Mouse (Mus musculus) embryonic facial prominence, embryonic 12.5 days (tissue): ENCODE measurements around the gene Hist1h2ab. TPM values are rescaled to one million over a fixed set of nuclear protein-coding genes. Genes with fewer than 3 reads are reported as not detected.
"Not testable (repeated sequence)": the region's sequence is repeated elsewhere in the genome, so short reads cannot be mapped to it uniquely, and the experiment has no call there.

Source experiments
- ATAC-seq: fragments of 200-750 bp; cut with Nextera tagmentation; 2 replicates; pipeline ENCODE4 v1.8.0; 2017; ENCODE audit not compliant: insufficient number of reproducible peaks, insufficient read depth, low FRiP score, low TSS enrichment
- H3K27ac ChIP-seq: fragments of 300-500 bp; sonication (generic); 2 replicates; pipeline ENCODE4 v1.5.1; 2016; ENCODE audit warnings: mild to moderate bottlenecking
- H3K27me3 ChIP-seq: fragments of 300-500 bp; sonication (generic); 2 replicates; pipeline ENCODE4 v1.6.1; 2016; ENCODE audit warnings: mild to moderate bottlenecking, moderate library complexity
- H3K36me3 ChIP-seq: fragments of 300-500 bp; sonication (generic); 2 replicates; pipeline ENCODE4 v1.6.1; 2016; ENCODE audit warnings: mild to moderate bottlenecking
- H3K4me1 ChIP-seq: fragments of 300-500 bp; sonication (generic); 2 replicates; pipeline ENCODE4 v1.6.1; 2016
- H3K4me2 ChIP-seq: fragments of 300-500 bp; sonication (generic); replicated peaks from 2 replicates; pipeline ENCODE4 v1.6.1; 2016; ENCODE audit warnings: mild to moderate bottlenecking, moderate library complexity
- H3K4me3 ChIP-seq: fragments of 300-500 bp; sonication (generic); 2 replicates; pipeline ENCODE4 v1.5.1; 2016; ENCODE audit warnings: mild to moderate bottlenecking
- H3K9ac ChIP-seq: fragments of 300-500 bp; sonication (generic); 2 replicates; pipeline ENCODE4 v1.6.1; 2016; ENCODE audit warnings: mild to moderate bottlenecking, moderate library complexity
- H3K9me3 ChIP-seq: fragments of 300-500 bp; sonication (generic); 2 replicates; pipeline ENCODE4 v1.6.1; 2016; ENCODE audit warnings: mild to moderate bottlenecking, moderate library complexity
- WGBS: fragments of 180-500 bp; shearing (Covaris S2); methylation state at CpG from one replicate; pipeline ENCODE4 v1.1.7; 2016; 5-methylcytosine and 5-hydroxymethylcytosine counted together
- polyA plus RNA-seq: library from polyadenylated mRNA; unstranded; fragments of >200 nt; fragmentation: Nextera tagmentation; extraction: Ambion mirVana; gene quantifications from 2 replicates; pipeline ENCODE4 v1.2.1, GENCODE M21; 2016

Gene Hist1h2ab
- polyA plus RNA-seq, 1 experiment from 2014 or later = 58.7 TPM

DNA sequence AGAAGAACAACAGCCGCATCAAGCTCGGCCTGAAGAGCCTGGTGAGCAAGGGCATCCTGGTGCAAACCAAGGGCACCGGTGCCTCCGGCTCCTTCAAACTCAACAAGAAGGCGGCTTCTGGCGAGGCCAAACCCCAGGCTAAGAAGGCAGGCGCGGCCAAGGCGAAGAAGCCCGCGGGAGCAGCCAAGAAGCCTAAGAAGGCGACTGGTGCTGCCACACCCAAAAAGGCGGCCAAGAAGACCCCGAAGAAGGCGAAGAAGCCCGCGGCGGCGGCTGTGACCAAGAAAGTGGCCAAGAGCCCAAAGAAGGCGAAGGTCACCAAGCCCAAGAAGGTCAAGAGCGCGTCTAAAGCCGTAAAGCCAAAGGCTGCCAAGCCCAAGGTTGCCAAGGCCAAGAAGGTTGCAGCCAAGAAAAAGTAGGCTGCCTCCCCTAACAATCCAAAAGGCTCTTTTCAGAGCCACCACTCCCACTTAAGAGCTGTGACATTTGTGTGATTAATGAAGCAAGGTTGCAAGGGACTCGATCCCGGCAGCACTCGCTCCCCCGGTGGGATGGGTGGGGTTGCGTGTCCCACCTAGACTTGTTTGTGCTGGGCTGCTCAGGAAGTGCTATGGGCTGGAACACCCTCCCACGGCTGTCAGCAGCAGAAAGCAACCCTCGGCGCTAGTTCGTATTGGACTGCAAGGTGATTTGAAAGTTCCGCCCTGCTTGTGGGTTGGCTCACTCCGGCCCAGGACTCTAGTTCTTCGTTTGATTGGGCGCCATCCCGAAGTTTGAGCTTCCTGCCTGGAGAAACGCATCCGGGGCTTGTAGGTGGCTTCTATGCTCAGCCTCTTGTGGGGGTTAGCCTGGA is 11.6 kb upstream of the Hist1h2ab start:
- H3K9me3 ChIP-seq = no peaks in the 10 kb centered on the region
- H3K27me3 ChIP-seq = no peaks in the 10 kb centered on the region
- peak overlapping the region; percentile 92 for H3K4me2 ChIP-seq
- H3K9ac ChIP-seq = peak overlapping the region; percentile 83
- peak overlapping the region; percentile 99 for H3K27ac ChIP-seq
- H3K4me3 ChIP-seq = peak overlapping the region; percentile 62
- under 1% methylated on average over 39 of the region's 39 CpGs for WGBS
- no peaks in the 10 kb centered on the region for H3K36me3 ChIP-seq
- ATAC-seq = peak; percentile 90
- peaks cover 9% of the 10 kb centered on the region; the same call in 1 of the 2 replicates for H3K4me1 ChIP-seq

GRCm38 (mm10) chr13:23739922-23740252 is 11.0 kb upstream of the Hist1h2ab start:
- 1% methylated on average over 14 of the region's 14 CpGs for WGBS
- Histone ChIP-seq H3K27ac (peak overlapping the region; percentile 99), H3K9ac (peak overlapping the region; percentile 83), H3K9me3 (no peaks in the 10 kb centered on the region), H3K4me1 (peaks cover 13% of the 10 kb centered on the region; the same call in 1 of the 2 replicates), H3K36me3 (no peaks in the 10 kb centered on the region), H3K4me3 (peak overlapping the region; percentile 62), H3K27me3 (no peaks in the 10 kb centered on the region), H3K4me2 (peak overlapping the region; percentile 92)
- no peak for ATAC-seq

DNA sequence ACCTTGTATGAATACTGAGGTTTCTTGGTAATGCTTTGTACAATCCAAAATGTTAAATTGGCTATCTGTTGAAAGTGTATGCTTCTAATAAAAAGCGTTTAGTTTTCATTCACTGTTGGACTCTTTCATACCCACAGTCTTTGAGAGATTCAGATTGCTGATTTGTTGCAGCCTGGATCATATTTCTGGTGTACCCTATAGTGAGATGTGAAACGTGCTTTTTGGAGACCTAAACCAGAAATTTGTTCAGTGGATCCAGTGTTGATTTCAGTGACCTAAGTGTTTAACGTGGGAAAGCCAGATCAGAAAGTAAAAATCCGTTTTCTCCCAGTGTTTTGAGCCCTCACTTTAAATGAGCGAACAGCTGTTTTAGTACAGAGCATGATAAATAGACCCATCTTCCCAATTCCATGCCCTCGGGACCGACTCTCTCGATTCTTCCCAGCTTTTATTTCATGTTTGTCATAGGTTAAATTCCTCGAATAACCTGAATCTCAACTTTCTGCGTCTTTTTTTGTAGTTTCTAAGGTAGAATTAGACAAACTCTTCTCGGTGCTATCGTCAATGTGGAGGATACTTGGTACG is 10.6 kb upstream of the Hist1h2ab start:
- peak overlapping the region; percentile 83 for H3K9ac ChIP-seq
- H3K4me1 ChIP-seq = peaks cover 13% of the 10 kb centered on the region; the same call in 1 of the 2 replicates
- H3K4me2 ChIP-seq = peak overlapping the region; percentile 92
- no peak for ATAC-seq
- H3K27ac ChIP-seq = peak overlapping the region; percentile 99
- no peaks in the 10 kb centered on the region for H3K9me3 ChIP-seq
- 28% methylated on average over 13 of the region's 13 CpGs for whole genome bisulfite sequencing
- no peaks in the 10 kb centered on the region for H3K27me3 ChIP-seq
- peak overlapping the region; percentile 62 for H3K4me3 ChIP-seq
- H3K36me3 ChIP-seq = no peaks in the 10 kb centered on the region

DNA sequence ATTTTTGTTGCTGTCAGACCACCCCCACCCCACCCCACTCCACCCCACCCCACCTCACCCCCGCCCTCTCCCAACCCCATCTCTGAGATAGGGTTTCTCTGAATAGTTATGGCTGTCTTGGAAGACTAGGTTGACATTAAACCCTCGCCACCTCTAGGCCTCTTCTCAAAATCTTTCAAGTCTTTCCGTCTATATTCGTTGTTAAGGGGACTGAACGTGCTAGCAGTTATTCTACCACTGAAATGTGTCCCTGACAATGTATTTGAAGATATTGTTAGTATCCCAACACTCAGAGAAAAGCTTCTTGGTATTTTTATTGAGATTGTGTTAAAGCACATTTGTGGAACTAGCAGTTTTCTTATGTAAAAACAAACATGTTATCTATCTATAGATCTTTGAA is 10.0 kb upstream of the Hist1h2ab start:
- Histone ChIP-seq H3K4me2 (peak overlapping the region; percentile 92), H3K36me3 (no peaks in the 10 kb centered on the region), H3K27ac (peak overlapping the region; percentile 99), H3K4me3 (peak overlapping the region; percentile 62), H3K27me3 (no peaks in the 10 kb centered on the region), H3K9me3 (no peaks in the 10 kb centered on the region), H3K9ac (peak overlapping the region; percentile 83), H3K4me1 (peaks cover 13% of the 10 kb centered on the region; the same call in 1 of the 2 replicates)
- WGBS = 52% methylated on average over 5 of the region's 5 CpGs
- no peak for ATAC-seq

DNA sequence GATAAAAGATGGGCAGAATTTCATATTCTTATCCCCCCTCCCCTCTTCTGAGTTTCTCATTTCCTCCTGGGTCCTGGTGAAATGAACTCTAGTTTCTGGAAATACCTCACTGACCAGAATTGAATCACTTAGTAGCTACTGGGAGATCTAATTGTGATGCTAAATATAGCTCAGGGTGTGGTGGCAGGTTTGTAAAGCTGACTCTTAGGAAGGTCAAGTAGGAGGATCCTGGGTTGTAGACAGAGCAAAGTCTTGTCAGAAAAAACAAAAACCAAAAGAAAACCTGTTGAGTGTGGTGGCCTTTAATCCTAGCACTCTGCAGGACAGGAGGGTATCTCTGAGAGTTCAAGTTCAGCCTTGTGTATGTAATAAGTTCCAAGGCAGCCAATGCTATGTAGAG is 8.9 kb upstream of the Hist1h2ab start:
- Histone ChIP-seq H3K36me3 (no peaks in the 10 kb centered on the region), H3K4me2 (no peak overlapping the region), H3K27me3 (no peaks in the 10 kb centered on the region), H3K9ac (no peak overlapping the region), H3K9me3 (no peaks in the 10 kb centered on the region), H3K27ac (0 out of 2 replicates have a peak overlapping the region, but pooled peaks have one; percentile 46), H3K4me3 (no peak overlapping the region), H3K4me1 (peaks cover 13% of the 10 kb centered on the region; the same call in 1 of the 2 replicates)
- ATAC-seq = no peak

DNA sequence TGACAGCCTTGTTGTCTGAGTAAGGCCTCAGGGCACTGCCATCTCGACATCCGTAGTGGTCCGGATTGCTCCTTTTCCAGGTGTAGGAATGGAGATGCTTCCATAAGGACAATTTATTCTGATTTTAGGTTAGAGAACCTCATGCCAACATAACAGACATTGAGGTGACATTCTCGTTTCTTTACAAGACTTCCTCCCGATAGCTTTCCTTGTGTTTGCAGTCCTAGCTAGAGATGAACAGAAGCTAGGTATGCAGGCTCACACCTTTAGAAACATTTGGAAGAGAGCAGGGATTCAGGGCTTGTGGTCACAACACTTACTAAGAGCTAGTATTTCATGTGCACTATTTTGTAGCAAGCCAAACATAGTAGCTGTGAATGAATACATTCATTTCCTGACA is 7.7 kb upstream of the Hist1h2ab start:
- H3K9me3 ChIP-seq = no peaks in the 10 kb centered on the region
- no peak overlapping the region for H3K27ac ChIP-seq
- no peak overlapping the region for H3K4me3 ChIP-seq
- no peaks in the 10 kb centered on the region for H3K36me3 ChIP-seq
- H3K4me2 ChIP-seq = no peak overlapping the region
- H3K9ac ChIP-seq = no peak overlapping the region
- H3K4me1 ChIP-seq = peaks cover 17% of the 10 kb centered on the region; the same call in 1 of the 2 replicates
- WGBS = 83% methylated on average over 5 of the region's 5 CpGs
- no peaks in the 10 kb centered on the region for H3K27me3 ChIP-seq
- no peak for ATAC-seq

DNA sequence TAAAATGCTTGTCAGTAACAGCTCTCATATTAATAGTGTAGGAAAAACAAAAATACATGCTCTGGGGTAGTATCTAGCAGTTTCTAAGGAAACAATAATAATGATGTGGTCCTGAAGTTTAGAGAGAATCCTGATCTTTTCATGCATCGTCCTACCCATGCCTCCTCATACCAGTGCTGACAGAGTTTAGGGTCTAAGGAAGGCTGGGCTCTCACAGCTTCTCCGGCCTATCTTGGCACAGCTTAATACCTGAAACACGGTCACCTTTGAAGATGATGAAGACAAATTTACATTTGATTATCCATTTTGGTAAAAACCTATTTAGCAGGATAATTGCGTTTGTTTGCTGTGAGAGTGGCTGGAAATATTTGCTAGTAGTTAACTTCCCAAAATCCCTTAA is 7.0 kb upstream of the Hist1h2ab start:
- WGBS = 34% methylated on average over 4 of the region's 4 CpGs
- H3K36me3 ChIP-seq = no peaks in the 10 kb centered on the region
- peak overlapping the region; percentile 98 for H3K27ac ChIP-seq
- ATAC-seq = no peak
- peak overlapping the region; percentile 55 for H3K4me2 ChIP-seq
- peaks cover 18% of the 10 kb centered on the region; the same call in 1 of the 2 replicates for H3K4me1 ChIP-seq
- H3K9ac ChIP-seq = peak overlapping the region; percentile 60; the same call in 1 of the 2 replicates
- no peaks in the 10 kb centered on the region for H3K27me3 ChIP-seq
- no peaks in the 10 kb centered on the region for H3K9me3 ChIP-seq
- H3K4me3 ChIP-seq = 0 out of 2 replicates have a peak overlapping the region, but pooled peaks have one; percentile 40

DNA sequence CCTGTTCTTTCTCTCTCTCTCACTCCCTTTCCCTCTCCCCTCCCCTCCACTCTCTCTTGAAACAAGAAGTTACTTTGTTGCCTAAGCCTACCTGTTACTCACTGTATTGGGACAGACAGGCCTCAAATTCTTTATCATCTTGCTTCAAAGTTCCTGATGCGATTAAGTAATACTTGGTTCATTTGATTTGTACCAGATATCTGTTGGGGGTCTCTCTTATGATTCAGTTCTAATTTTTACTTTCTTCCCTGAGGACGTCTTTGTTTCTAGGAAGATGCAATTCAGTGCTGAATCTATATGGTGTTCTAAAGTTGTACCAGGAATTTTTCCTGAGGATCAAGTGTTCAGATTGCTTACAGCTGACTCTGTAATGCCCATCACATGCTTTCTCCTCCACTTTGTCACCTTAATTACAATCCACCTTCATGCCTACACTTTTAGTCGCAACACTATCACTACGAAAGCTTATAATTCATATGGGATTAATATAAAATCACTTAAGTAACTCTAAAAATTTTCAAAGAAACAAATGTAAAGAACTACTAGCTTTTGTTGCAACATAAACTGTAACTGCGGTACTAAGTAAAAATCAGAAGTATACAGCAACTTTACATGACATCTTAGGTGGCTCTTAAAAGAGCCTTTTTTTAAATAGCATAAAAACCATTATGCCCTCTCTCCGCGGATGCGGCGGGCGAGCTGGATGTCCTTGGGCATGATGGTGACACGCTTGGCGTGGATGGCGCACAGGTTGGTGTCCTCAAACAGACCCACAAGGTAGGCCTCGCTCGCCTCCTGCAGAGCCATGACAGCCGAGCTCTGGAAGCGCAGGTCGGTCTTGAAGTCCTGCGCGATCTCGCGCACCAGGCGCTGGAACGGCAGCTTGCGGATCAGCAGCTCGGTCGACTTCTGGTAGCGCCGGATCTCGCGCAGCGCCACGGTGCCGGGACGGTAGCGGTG is 6.2 kb upstream of the Hist1h2ab start:
- peak overlapping the region; percentile 40 for H3K4me3 ChIP-seq
- no peaks in the 10 kb centered on the region for H3K9me3 ChIP-seq
- peak overlapping the region; percentile 98 for H3K27ac ChIP-seq
- 1% methylated on average over 16 of the region's 36 CpGs for WGBS
- H3K36me3 ChIP-seq = no peaks in the 10 kb centered on the region
- H3K9ac ChIP-seq = peak overlapping the region; percentile 60
- H3K4me2 ChIP-seq = peak overlapping the region; percentile 55
- H3K4me1 ChIP-seq = peaks cover 18% of the 10 kb centered on the region; the same call in 1 of the 2 replicates
- no peaks in the 10 kb centered on the region for H3K27me3 ChIP-seq
- no peak for ATAC-seq

- H3K4me3 ChIP-seq = peak within 1 kb of the TSS; percentile 40
- peak within 1 kb of the TSS; percentile 66 for H3K4me2 ChIP-seq
- H3K36me3 ChIP-seq = no peaks in the 10 kb centered on the region
- H3K9me3 ChIP-seq = no peaks in the 10 kb centered on the region
- ATAC-seq = peak; percentile 55; the same call in 1 of the 2 replicates
- peak within 1 kb of the TSS; percentile 60 for H3K9ac ChIP-seq
- peak within 1 kb of the TSS; percentile 98 for H3K27ac ChIP-seq
- WGBS = under 1% methylated on average over 24 of the region's 28 CpGs
- peaks cover 15% of the 10 kb centered on the region; the same call in 1 of the 2 replicates for H3K4me1 ChIP-seq
- H3K27me3 ChIP-seq = no peaks in the 10 kb centered on the region
Observed at GRCm38 (mm10) chr13:23745381-23746161, 5.4 kb upstream of the Hist1h2ab start, which contains the start of gene Hist1h3c. Gene Hist1h3c (minus strand): TSS chr13:23745602.

DNA sequence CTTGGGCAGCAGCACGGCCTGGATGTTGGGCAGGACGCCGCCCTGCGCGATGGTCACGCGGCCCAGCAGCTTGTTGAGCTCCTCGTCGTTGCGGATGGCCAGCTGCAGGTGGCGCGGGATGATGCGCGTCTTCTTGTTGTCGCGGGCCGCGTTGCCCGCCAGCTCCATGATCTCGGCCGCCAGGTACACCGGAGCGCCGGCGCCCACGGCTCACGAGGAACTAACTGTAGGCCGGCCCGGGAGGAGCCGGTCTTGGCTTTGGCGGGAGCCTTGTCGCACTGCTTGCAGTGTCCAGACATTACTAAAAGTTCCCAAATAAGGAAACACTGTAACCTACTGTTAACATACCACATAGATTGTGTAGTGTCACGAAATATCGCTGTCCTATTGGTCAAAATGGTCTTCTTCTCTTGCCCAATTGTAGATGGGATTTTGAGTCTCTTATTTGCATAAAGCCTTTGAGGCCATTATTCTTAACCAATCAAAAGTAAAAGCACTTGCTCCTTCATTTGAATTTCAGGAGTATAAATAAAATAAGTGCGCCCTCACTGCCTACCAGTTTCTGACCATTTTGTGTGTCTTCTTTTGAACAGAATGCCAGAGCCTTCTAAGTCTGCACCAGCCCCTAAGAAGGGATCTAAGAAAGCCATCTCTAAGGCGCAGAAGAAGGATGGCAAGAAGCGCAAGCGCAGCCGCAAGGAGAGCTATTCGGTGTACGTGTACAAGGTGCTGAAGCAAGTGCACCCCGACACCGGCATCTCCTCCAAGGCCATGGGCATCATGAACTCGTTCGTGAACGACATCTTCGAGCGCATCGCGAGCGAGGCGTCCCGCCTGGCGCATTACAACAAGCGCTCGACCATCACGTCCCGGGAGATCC is 4.5 kb upstream of the Hist1h2ab start, which contains the start of gene Hist1h2bb:
Gene Hist1h2bb, plus strand, starts transcription at position 534 of the 880 bp plus-strand sequence.
- Histone ChIP-seq H3K4me2 (peak within 1 kb of the TSS; percentile 66), H3K4me1 (peaks cover 10% of the 10 kb centered on the region; the same call in 1 of the 2 replicates), H3K4me3 (peak within 1 kb of the TSS; percentile 40), H3K9ac (peak within 1 kb of the TSS; percentile 54), H3K27ac (peak within 1 kb of the TSS; percentile 98)
- WGBS = under 1% methylated on average over 43 of the region's 58 CpGs
- H3K9me3 ChIP-seq, H3K36me3 ChIP-seq, H3K27me3 ChIP-seq: not testable (repeated sequence)
- ATAC-seq = peak; percentile 92
